Mouse (Mus musculus) embryonic fibroblast, embryonic 13.5 days (primary cell): Measurements from ENCODE around the gene Nhsl1.

Experiments
- CTCF ChIP-seq: IDR thresholded peaks from 2 replicates; pipeline ENCODE4 v1.5.1; 2011; ENCODE audit warnings: mild to moderate bottlenecking, control low read depth, low read length, moderate library complexity, borderline replicate concordance; ENCODE audit not compliant: insufficient read depth
- POLR2A ChIP-seq: IDR thresholded peaks from 2 replicates; pipeline ENCODE4 v1.6.1; 2011; ENCODE audit warnings: low read depth, mild to moderate bottlenecking, control low read depth, low read length, moderate library complexity

DNA sequence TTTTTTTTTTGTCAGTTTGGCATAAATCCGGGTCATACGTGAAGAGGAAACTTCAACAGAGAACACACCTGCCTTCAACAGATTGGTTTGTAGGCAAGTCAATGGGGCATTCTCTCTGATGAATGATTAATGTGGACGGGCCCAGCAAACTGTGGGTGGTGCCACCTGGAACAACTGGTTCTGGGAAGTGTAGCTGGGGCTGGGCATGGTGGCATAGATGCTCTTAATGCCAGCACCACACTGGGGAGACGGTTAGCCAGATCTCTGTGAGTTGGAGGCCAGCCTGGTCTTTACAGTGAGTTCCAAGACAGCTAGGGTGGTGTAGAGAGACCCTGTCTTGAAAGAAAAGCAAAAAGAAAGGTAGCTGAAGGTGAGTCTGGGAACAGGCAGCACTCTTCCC lies 228.6 kb downstream of the Nhsl1 start:
- TF ChIP-seq CTCF (no peak), POLR2A (no peak)
